Mouse (Mus musculus) urinary bladder, postnatal 14 days (tissue): ENCODE results near the gene Ttk.

Experiments used
- DNase-seq: peaks from one replicate; pipeline ENCODE4 v3.0.0; 2021; ENCODE audit warnings: low spot score

Ttk gene

DNA sequence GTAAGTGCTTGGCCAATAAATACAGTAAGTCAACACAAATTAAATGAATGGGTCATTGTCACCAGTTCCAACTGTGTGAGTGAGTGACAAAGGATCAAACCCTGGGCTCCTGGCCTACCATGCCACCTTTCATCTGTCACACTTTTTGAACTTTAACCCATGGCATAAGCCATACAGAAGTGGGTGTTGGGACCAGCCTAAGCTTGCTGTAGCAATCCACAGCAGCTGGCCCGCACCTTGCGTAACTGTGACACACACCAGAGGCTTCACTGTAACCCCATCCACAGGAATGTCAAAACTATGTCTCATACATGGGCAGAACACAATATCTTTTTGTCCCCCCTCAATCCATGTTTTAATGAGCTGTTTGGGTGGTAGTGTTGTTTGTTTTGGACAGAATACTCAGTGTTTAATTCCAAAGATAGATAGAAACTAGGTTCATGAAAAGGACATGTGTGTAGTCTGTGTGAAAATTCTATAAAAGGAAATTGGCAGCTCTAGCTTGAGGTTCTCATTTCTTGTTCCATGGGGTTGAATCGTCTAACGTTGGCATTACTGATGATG lies 59.4 kb downstream of the Ttk start:
- no peak for DNase-seq

DNA sequence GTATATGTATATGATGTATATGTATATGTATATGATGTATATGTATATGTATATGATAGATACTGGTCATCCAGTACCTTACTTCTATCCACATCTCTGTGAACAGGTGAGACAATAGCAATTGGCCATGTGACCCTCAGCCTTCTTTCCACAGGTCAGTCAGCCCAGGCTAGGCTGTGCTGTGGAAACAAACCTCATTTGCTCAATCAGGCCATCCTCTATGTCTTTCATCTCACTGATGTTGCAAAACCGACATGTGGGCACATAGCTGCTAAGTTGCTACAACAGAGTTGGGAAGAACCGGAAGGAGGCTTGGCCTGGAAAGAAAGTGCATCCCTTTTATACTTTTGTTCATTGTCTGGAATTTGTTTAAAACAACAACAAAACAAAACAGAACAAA lies 67.6 kb downstream of the Ttk start:
- no peak for DNase-seq

DNA sequence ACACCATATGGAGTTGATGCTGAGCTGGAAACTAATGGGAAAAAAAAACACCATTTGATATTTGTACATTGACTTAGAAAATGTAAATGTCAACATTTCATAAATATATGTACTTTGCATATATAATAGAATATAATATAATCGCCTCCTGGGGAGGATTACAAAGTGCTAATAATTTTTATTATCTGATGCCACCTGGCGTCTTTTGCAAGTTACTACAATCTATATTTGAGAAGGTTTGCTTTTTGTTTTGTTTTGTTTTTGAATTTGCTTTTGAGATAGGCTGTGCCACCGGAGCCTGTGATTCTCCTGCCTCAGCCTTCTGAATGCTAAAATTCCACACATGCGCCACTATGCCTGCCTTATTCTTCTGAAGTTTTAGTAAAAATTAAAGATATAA lies 71.3 kb downstream of the Ttk start:
- DNase-seq = no peak

DNA sequence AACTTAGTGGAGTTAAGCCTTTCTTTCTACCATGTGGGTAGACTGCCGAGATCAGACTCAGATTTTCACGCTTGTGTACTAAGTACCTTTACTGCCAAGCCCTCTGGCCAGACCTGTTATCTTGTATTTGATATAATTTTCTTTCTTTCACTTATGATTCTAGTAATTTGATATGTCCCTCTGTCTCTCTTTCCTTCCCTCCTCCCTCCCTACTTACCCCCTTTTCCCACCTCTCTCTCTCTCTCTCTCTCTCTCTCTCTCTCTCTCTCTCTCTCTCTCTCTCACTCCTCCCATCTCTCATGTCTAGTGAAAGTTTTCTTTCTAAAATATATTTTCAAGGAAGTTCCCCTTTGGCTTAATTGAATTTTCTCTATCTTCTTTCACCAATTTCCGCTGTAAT lies 72.5 kb downstream of the Ttk start:
- no peak for DNase-seq

DNA sequence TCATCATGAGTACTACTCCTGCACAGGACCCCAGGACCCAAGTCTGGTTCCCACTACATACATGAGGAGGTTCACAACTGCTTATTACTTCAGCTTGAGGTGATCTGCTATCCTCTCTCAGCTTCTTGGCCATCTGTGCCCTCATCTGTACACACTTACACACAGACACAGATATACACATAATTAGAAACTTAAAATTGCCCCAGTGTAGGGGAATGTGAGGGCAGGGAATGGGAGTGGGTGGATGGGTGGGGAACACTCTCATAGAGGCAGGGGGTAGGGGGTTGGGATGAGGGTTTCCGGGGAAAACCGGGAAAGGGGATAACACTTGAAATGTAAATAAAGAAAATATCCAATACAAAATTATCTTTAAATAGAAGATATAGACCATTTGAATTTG lies 75.3 kb downstream of the Ttk start:
- DNase-seq = no peak

DNA sequence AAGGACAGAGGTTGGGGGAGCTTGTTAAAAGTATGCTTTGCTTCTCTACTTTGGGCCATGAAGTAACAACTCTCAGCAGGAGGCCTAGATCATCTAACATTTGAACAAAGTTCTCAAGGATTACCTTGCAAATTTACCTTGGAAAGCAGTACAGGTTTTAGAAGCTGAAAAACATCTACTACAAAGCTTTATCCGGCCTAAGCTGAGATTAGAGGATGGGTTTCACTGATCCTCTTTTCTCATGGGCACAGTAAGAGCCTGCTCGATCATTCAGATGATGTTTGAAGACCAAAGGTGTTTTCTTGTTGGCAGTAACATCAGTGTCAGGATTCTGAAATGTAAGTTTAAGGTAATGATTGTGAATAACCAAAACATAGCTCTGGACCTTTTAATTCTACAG lies 76.4 kb downstream of the Ttk start:
- DNase-seq = no peak
